In the genomic region with DNA sequence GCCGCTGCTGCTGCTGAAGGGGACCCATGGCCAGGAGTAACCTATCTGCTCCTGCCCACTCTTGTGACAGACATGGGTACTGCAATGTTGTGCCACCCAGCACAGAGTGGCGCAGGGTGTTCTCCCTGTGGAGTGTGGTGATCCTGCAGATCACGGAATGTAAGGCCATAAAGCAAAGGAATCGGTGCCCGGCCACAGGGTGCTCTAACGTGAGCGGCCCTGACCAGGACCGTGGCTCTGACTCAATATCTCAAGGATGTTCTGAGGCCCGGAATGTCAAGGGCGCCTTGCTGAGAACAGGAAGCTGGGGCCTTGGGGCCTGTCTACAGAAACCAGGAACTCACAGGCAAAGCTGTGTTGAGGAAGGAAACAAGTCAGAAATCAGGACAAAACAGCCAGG, we compare ENCODE assay signal across 8 mouse cellular contexts. TPM values are rescaled to one million over a fixed set of nuclear protein-coding genes. Genes with fewer than 3 reads are reported as not detected.
DNase-seq lines count a peak whose midpoint lies in the region; ATAC-seq and TF ChIP-seq lines count a peak whose summit lies in the region.

No protein-coding gene starts in this region.

- H3K9ac ChIP-seq in intestine, embryonic 15.5 days = no peak overlapping the region

- peak overlapping the region; percentile 82 for H3K27ac ChIP-seq in bone marrow, adult 2 months (ENCODE audit: control insufficient read depth, insufficient read depth, low read depth, low read length, poor library complexity)
- peak overlapping the region; percentile 55; the same call in 1 of the 2 replicates for H3K27ac ChIP-seq in intestine, embryonic 15.5 days
- peak overlapping the region; percentile 72 for H3K27ac ChIP-seq in testis, adult 2 months (ENCODE audit: control insufficient read depth, insufficient read depth, low read depth, low read length)

- H3K27me3 ChIP-seq in intestine, embryonic 15.5 days (replicated peaks) = no peaks in the 10 kb centered on the region
- H3K27me3 ChIP-seq in testis, adult 2 months (ENCODE audit: control insufficient read depth, insufficient read depth, low read length) = no peaks in the 10 kb centered on the region

- peaks cover 34% of the 10 kb centered on the region for H3K4me1 ChIP-seq in bone marrow, adult 2 months (ENCODE audit: control insufficient read depth, insufficient read depth, low read length)
- peaks cover 23% of the 10 kb centered on the region for H3K4me1 ChIP-seq in intestine, embryonic 15.5 days (replicated peaks)
- H3K4me1 ChIP-seq in lung, adult 2 months (ENCODE audit: control insufficient read depth, insufficient read depth, low read length) = peaks cover 38% of the 10 kb centered on the region
- peaks cover 12% of the 10 kb centered on the region for H3K4me1 ChIP-seq in testis, adult 2 months (ENCODE audit: control insufficient read depth, insufficient read depth, low read length)

- no peak for TF ChIP-seq POLR2A in bone marrow, adult 2 months (IDR thresholded peaks at IDR 0.05; ENCODE audit: borderline replicate concordance, control insufficient read depth, low read depth, low read length)
- TF ChIP-seq POLR2A in lung, adult 2 months (IDR thresholded peaks at IDR 0.05; ENCODE audit: borderline replicate concordance, extremely low read depth, low read depth, low read length) = no peak
- no peak for TF ChIP-seq POLR2A in testis, adult 2 months (IDR thresholded peaks at IDR 0.05; ENCODE audit: control insufficient read depth, low read depth, low read length)

- ATAC-seq in intestine, embryonic 15.5 days = peak; percentile 6; the same call in 1 of the 2 replicates

- peak; percentile 60 for DNase-seq in T-cell, adult 2 months (ENCODE audit: low spot score)
- DNase-seq in lung, adult 2 months = peak; percentile 47
- no peak for DNase-seq in adipocyte (ENCODE audit: low spot score)
- DNase-seq in urinary bladder, postnatal 10 days (ENCODE audit: low spot score) = no peak
- DNase-seq in right cerebral cortex, adult 18-20 months = no peak

- no peak overlapping the region for H3K4me2 ChIP-seq in intestine, embryonic 15.5 days (replicated peaks)

- H3K36me3 ChIP-seq in intestine, embryonic 15.5 days = no peaks in the 10 kb centered on the region
- no peaks in the 10 kb centered on the region for H3K36me3 ChIP-seq in testis, adult 2 months (ENCODE audit: control insufficient read depth, insufficient read depth, low read length)

- TF ChIP-seq CTCF in bone marrow, adult 2 months (IDR thresholded peaks at IDR 0.05; ENCODE audit: control insufficient read depth, insufficient read depth, low read length) = peak; percentile 30; the same call in 1 of the 2 replicates
- TF ChIP-seq CTCF in lung, adult 2 months (IDR thresholded peaks at IDR 0.05; ENCODE audit: insufficient read depth, low read length) = 0 out of 2 replicates have a peak, but pooled peaks have one; percentile 31
- peak; percentile 33; the same call in 1 of the 2 replicates for TF ChIP-seq CTCF in testis, adult 2 months (IDR thresholded peaks at IDR 0.05; ENCODE audit: control insufficient read depth, insufficient read depth, insufficient replicate concordance, low read depth, low read length)

- WGBS in bone marrow, adult 2 months = 12% methylated on average over 10 of the region's 10 CpGs
- 79% methylated on average over 10 of the region's 10 CpGs for WGBS in intestine, embryonic 15.5 days
- 31% methylated on average over 10 of the region's 10 CpGs for WGBS in lung, adult 2 months

- H3K4me3 ChIP-seq in bone marrow, adult 2 months (replicated peaks; ENCODE audit: control insufficient read depth, low read depth, low read length) = peak overlapping the region; percentile 23
- H3K4me3 ChIP-seq in intestine, embryonic 15.5 days (replicated peaks) = no peak overlapping the region
- H3K4me3 ChIP-seq in lung, adult 2 months (replicated peaks; ENCODE audit: extremely low read depth, low read depth, low read length) = no peak overlapping the region
- H3K4me3 ChIP-seq in testis, adult 2 months (ENCODE audit: control insufficient read depth, low read depth, low read length) = no peak overlapping the region

- H3K9me3 ChIP-seq in intestine, embryonic 15.5 days = no peaks in the 10 kb centered on the region

RNA-seq across cellular contexts. Expression of a gene that starts 8.4 kb away (rescaled TPM):
- 5.5 and 6.5 TPM in 2 replicates for polyA plus RNA-seq in bone marrow, adult 2 months (2011; ENCODE audit: insufficient read depth, insufficient read length, low replicate concordance, missing spikeins)
- polyA plus RNA-seq in intestine, embryonic 15.5 days (2015; fragmentation: Nextera tagmentation; extraction: Ambion mirVana) = 3.8 and 5.7 TPM in 2 replicates
- polyA plus RNA-seq in lung, adult 2 months (2012; rRNA removed) = 48.8 and 57.9 TPM in 2 replicates
- 437 and 440 TPM in 2 replicates for polyA plus RNA-seq in testis, adult 2 months (2012; rRNA removed)

RNA-seq across cellular contexts. Expression of a gene that starts 21.0 kb away (rescaled TPM):
- polyA plus RNA-seq in bone marrow, adult 2 months (2011; ENCODE audit: insufficient read depth, insufficient read length, low replicate concordance, missing spikeins) = 0.49 TPM in 1 of 2 replicates, not detected in the other
- polyA plus RNA-seq in intestine, embryonic 15.5 days (2015; fragmentation: Nextera tagmentation; extraction: Ambion mirVana) = 1.9 TPM in 2 replicates
- polyA plus RNA-seq in lung, adult 2 months (2012; rRNA removed) = 0.63 and 1.0 TPM in 2 replicates
- polyA plus RNA-seq in testis, adult 2 months (2012; rRNA removed) = 14.8 and 16.0 TPM in 2 replicates

RNA-seq across cellular contexts. Expression of a gene that starts 30.9 kb away (rescaled TPM):
- 4.7 and 5.9 TPM in 2 replicates for polyA plus RNA-seq in bone marrow, adult 2 months (2011; ENCODE audit: insufficient read depth, insufficient read length, low replicate concordance, missing spikeins)
- polyA plus RNA-seq in intestine, embryonic 15.5 days (2015; fragmentation: Nextera tagmentation; extraction: Ambion mirVana) = 19.2 and 22.5 TPM in 2 replicates
- 26.9 and 32.0 TPM in 2 replicates for polyA plus RNA-seq in lung, adult 2 months (2012; rRNA removed)
- 5.3 and 5.4 TPM in 2 replicates for polyA plus RNA-seq in testis, adult 2 months (2012; rRNA removed)

Comparison
In these comparisons a context has a peak if more than half of its experiments do, and no peak if none do; other contexts are left out.
1. DNase-seq: peak in T-cell, adult 2 months (single experiment) and lung, adult 2 months (single experiment); none in adipocyte (single experiment), urinary bladder, postnatal 10 days (single experiment) and right cerebral cortex, adult 18-20 months (single experiment).
2. Peak in every context shown above with its lines, with median percentiles within 50 percentile points of each other: H3K27ac ChIP-seq and CTCF ChIP-seq.